Mouse (Mus musculus) cortical plate, adult 2 months (tissue): ENCODE results near the gene Dut. TPM values are rescaled to one million over a fixed set of nuclear protein-coding genes. Genes with fewer than 3 reads are reported as not detected.

Experiments used
- H3K27ac ChIP-seq: fragments of 200-500 bp; 2 replicates; pipeline ENCODE4 v1.5.1; 2012; ENCODE audit warnings: low read length, control low read depth, inconsistent platforms; ENCODE audit not compliant: insufficient read depth
- H3K4me1 ChIP-seq: fragments of 200-500 bp; 2 replicates; pipeline ENCODE4 v1.6.1; 2011; ENCODE audit warnings: low read length; ENCODE audit not compliant: control insufficient read depth, insufficient read depth
- H3K4me3 ChIP-seq: fragments of 200-500 bp; 2 replicates; pipeline ENCODE4 v1.5.1; 2011; ENCODE audit warnings: mild to moderate bottlenecking, low read length, control low read depth; ENCODE audit not compliant: insufficient read depth
- CTCF ChIP-seq: fragments of 200-500 bp; IDR thresholded peaks from 2 replicates; pipeline ENCODE4 v1.5.1; 2011; ENCODE audit warnings: mild to moderate bottlenecking, control low read depth, low read length; ENCODE audit not compliant: insufficient read depth; ENCODE audit errors: extremely low read depth
- POLR2A ChIP-seq: fragments of 200-500 bp; IDR thresholded peaks from 2 replicates; pipeline ENCODE4 v1.6.1; 2011; ENCODE audit warnings: mild to moderate bottlenecking, low read length, control low read depth; ENCODE audit not compliant: insufficient read depth; ENCODE audit errors: extremely low read depth
- polyA plus RNA-seq: library from polyadenylated mRNA; depleted of rRNA; stranded (reverse); fragments of >200 nt; gene quantifications from 2 replicates; pipeline ENCODE4 v1.2.3, GENCODE M21; 2012; rRNA removed

Gene Dut
- polyA plus RNA-seq, 1 experiment, result 34.6 TPM

DNA sequence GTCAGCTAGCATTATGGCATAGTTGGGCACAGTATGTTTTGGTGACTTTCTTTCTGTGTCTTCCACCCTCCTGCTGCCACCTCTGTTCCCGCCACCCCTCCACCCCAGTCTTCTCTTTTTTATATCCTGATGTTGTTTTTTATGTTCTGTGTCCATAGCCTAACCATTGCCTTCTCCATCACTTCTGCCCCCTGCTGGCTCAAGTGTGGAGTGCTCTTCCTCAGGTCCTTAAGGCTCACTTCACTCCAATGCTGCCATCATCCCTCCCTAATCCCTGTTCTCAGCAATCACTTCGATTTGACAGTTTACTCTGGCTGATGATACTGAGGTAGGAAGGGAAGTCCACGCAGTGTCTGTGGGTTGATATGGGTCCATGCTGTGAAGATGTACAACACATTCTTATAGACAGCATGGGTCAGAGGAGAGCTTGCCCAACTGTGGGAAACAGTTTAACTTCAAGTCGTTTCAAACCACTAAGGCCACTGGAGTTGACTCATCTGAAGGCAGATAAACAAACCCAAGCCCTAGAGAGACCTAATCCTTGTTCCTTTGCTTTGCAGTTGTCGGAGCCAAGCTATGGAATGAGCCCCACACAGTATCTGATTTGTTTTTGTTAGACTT, 56.9 kb downstream of the Dut start:
- TF ChIP-seq POLR2A, result no peak
- peak; percentile 52 for TF ChIP-seq CTCF
- H3K4me3 ChIP-seq, result no peak overlapping the region
- no peaks in the 10 kb centered on the region for H3K4me1 ChIP-seq
- H3K27ac ChIP-seq, result no peak overlapping the region

DNA sequence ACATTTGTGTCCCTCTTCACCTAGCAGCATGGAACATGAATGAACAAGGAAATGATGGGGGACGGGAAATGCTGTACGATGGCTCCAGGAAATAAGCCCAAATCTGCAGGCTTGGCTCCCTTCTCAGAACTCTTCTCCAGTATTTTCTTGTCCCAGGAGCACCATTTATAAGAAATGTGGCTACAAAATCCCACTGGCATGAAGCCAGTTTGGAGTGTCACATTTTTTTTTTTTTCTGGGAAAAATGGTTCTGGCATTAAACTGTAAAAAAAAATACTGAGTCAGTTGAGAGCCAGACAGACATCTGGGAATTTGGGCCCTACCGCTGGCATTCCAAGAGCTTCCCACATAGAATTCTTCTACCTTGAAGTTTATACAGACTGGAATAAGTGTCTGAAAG, 57.8 kb downstream of the Dut start:
- Histone ChIP-seq H3K4me3 (no peak overlapping the region), H3K27ac (no peak overlapping the region), H3K4me1 (no peaks in the 10 kb centered on the region)
- TF ChIP-seq POLR2A (no peak), CTCF (no peak)

DNA sequence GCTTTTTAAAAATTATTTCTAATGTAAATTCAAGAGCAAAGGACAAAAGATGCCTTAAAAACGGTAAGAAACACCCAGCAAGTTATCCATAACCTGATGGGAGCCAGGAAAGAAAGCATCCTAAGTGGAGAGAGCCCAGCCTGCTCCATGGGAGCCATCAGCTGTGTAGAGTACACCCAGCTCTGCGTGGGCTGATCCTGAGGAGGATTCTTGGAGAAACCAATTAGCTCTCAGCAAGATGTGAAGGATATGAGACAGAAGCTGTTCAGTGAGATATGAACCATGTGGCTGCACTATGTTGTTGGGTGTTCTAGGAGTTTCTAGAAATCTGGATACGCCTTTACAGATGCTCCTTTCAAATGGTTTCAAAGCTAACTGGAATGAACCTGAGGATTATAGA, 58.7 kb downstream of the Dut start:
- Histone ChIP-seq H3K4me3 (no peak overlapping the region), H3K27ac (no peak overlapping the region), H3K4me1 (no peaks in the 10 kb centered on the region)
- TF ChIP-seq POLR2A (no peak), CTCF (no peak)

Other genes starting within 250 kb of the Dut start
- 0.30 and 0.40 TPM in 2 replicates for gene Slc24a5, start 179.1 kb upstream of the Dut start, polyA plus RNA-seq
- gene Myef2, start 123.5 kb upstream of the Dut start, polyA plus RNA-seq, result 69.7 and 77.5 TPM in 2 replicates
- gene Ctxn2, start 110.5 kb upstream of the Dut start, polyA plus RNA-seq, result 7.2 and 7.5 TPM in 2 replicates
- gene Slc12a1, start 94.7 kb upstream of the Dut start, polyA plus RNA-seq, result 0.02 and 0.04 TPM in 2 replicates